Mouse (Mus musculus) myocyte (in vitro differentiated cells): ENCODE data around the gene Ms4a13. TPM values are rescaled to one million over a fixed set of nuclear protein-coding genes. Genes with fewer than 3 reads are reported as not detected.
"Not testable (repeated sequence)": the region's sequence is repeated elsewhere in the genome, so short reads cannot be mapped to it uniquely, and the experiment has no call there.

ENCODE experiments used
- H3K27me3 ChIP-seq: one replicate; pipeline ENCODE4 v1.6.1; 2011; ENCODE audit not compliant: control insufficient read depth, insufficient read depth, insufficient read length
- H3K36me3 ChIP-seq: one replicate; pipeline ENCODE4 v1.6.1; 2011; ENCODE audit not compliant: control insufficient read depth, insufficient read depth
- H3K4me2 ChIP-seq: one replicate; pipeline ENCODE4 v1.6.1; 2011; ENCODE audit warnings: low read depth, control low read depth
- H3K4me3 ChIP-seq: one replicate; pipeline ENCODE4 v1.5.1; 2011; ENCODE audit warnings: mild to moderate bottlenecking, control low read depth, moderate library complexity
- H3K79me2 ChIP-seq: one replicate; pipeline ENCODE4 v1.6.1; 2011; ENCODE audit not compliant: control insufficient read depth, insufficient read depth
- H3ac ChIP-seq: one replicate; pipeline ENCODE4 v1.6.1; 2011; ENCODE audit not compliant: control insufficient read depth, insufficient read length
- CEBPB ChIP-seq: IDR thresholded peaks from 2 replicates; pipeline ENCODE4 v1.6.1; 2011; ENCODE audit warnings: mild to moderate bottlenecking, moderate library complexity; ENCODE audit not compliant: poor library complexity, insufficient read depth, severe bottlenecking
- E2F4 ChIP-seq: IDR thresholded peaks from one replicate; pipeline ENCODE4 v1.6.1; 2011; ENCODE audit warnings: mild to moderate bottlenecking, control low read depth, moderate library complexity; ENCODE audit not compliant: insufficient read depth
- MAX ChIP-seq: IDR thresholded peaks from one replicate; pipeline ENCODE4 v1.6.1; 2011; ENCODE audit warnings: low read depth, mild to moderate bottlenecking, control low read depth
- MYOD1 ChIP-seq, 3 experiments: IDR thresholded peaks; one replicate each; pipeline ENCODE4 v1.6.1; 2011; ENCODE audit warnings: control low read depth in 2 of 3, low read depth in 2 of 3, mild to moderate bottlenecking in 2 of 3, moderate library complexity in 1 of 3; ENCODE audit not compliant: insufficient read length in 2 of 3, control insufficient read depth in 1 of 3
- MYOG ChIP-seq, 3 experiments: IDR thresholded peaks; one replicate each; pipeline ENCODE4 v1.6.1; 2011; ENCODE audit warnings: control low read depth in 2 of 3, low read depth in 2 of 3, mild to moderate bottlenecking in 2 of 3; ENCODE audit not compliant: insufficient read length in 2 of 3, control insufficient read depth in 1 of 3, insufficient read depth in 1 of 3
- POLR2A ChIP-seq: IDR thresholded peaks from one replicate; pipeline ENCODE4 v1.6.1; 2011; ENCODE audit warnings: low read depth, mild to moderate bottlenecking, control low read depth, moderate library complexity; ENCODE audit not compliant: insufficient read length
- POLR2AphosphoS2 ChIP-seq: IDR thresholded peaks from one replicate; pipeline ENCODE4 v1.6.1; 2011; ENCODE audit warnings: low read depth, control low read depth; ENCODE audit not compliant: insufficient read length
- REST ChIP-seq: IDR thresholded peaks from one replicate; pipeline ENCODE4 v1.6.1; 2011; ENCODE audit warnings: mild to moderate bottlenecking, control low read depth, moderate library complexity; ENCODE audit not compliant: insufficient read depth, insufficient read length
- SRF ChIP-seq: IDR thresholded peaks from one replicate; pipeline ENCODE4 v1.6.1; 2011; ENCODE audit warnings: low read depth; ENCODE audit not compliant: control insufficient read depth, insufficient read length
- TCF12 ChIP-seq: IDR thresholded peaks from one replicate; pipeline ENCODE4 v1.6.1; 2011; ENCODE audit warnings: mild to moderate bottlenecking, control low read depth; ENCODE audit not compliant: poor library complexity, insufficient read depth, severe bottlenecking
- TCF3 ChIP-seq: IDR thresholded peaks from one replicate; pipeline ENCODE4 v1.6.1; 2011; ENCODE audit warnings: low read depth, control low read depth; ENCODE audit not compliant: insufficient read length
- USF1 ChIP-seq: IDR thresholded peaks from one replicate; pipeline ENCODE4 v1.6.1; 2011; ENCODE audit warnings: low read depth, mild to moderate bottlenecking, control low read depth, moderate library complexity
- polyA plus RNA-seq: library from polyadenylated mRNA; unstranded; fragments of >200 nt; fragmentation: generic; extraction: Trizol; gene quantifications from one replicate; pipeline ENCODE4 v1.2.1, GENCODE M21; 2012; ENCODE audit warnings: missing spikeins

Ms4a13 gene
- polyA plus RNA-seq, 1 experiment: not detected

DNA sequence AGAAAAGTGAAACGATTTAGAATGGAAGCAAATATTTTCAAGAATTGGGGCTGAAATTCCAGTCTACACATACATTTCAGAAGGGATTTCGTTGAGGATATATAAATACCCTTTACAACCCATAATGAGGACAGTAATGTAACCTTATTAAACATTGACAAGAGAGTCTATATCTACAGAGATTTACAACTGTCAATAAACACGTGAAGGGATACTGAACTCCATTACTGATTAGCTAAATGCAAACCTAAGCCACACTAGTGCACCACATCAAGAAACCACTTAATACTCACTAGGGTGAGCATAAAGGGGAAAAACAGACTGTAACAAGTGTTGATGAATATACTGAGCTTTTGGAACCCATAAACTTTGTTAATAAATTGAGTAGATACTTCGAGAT lies 61.2 kb downstream of the Ms4a13 start:
- Histone ChIP-seq H3K36me3 (no peaks in the 10 kb centered on the region), H3K27me3 (no peaks in the 10 kb centered on the region), H3K4me3 (no peak overlapping the region), H3K4me2 (no peak overlapping the region), H3K79me2 (no peaks in the 10 kb centered on the region), H3ac (no peak overlapping the region)
- no peak for TF ChIP-seq TCF3
- TF ChIP-seq SRF: no peak
- no peak for TF ChIP-seq POLR2A
- TF ChIP-seq MAX: no peak
- no peak for TF ChIP-seq TCF12
- TF ChIP-seq POLR2AphosphoS2: no peak
- no peak for TF ChIP-seq CEBPB

DNA sequence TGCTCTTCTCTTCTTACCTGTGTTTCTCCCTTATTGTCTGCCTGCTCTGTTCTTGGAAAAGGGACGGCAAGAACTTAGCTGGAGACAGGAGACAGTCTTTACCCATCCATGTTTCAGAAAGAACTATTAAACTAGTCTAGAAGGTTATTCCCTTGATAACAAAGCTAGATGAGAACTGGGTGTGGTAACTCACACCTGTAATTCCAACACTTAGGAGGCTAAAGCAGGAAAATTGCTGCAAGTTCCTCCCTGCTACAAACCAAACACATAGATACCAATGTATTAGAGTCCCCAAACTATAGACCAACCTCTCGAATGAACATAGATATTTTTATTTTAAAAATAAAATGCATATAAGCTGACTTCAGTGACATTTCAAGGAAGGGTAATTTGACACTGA lies 61.7 kb downstream of the Ms4a13 start:
- TF ChIP-seq TCF12: no peak
- no peak for TF ChIP-seq E2F4
- TF ChIP-seq POLR2AphosphoS2: no peak
- H3K27me3 ChIP-seq: no peaks in the 10 kb centered on the region
- H3K4me3 ChIP-seq: no peak overlapping the region
- no peak overlapping the region for H3ac ChIP-seq
- H3K36me3 ChIP-seq: no peaks in the 10 kb centered on the region
- no peak overlapping the region for H3K4me2 ChIP-seq
- H3K79me2 ChIP-seq: no peaks in the 10 kb centered on the region

DNA sequence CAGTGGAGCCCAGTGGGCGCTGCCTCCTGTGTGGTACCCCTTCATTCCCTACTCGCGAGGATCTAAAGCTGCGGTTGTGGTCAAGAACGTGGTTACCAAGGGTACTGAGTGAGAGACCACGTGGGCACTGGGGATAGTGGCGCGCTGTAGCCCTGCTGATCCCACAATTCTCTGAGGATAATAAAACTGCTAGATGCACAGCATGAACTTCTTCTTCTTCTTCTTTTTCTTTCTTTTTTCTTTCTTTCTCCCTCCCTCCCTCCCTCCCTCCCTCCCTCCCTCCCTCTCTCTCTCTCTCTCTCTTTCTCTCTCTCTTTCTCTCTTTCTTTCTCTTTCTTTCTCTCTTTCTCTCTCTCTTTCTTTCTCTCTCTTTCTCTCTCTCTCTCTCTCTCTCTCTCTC lies 65.8 kb downstream of the Ms4a13 start, which contains the start of gene 1700017D01Rik:
Gene 1700017D01Rik, minus strand, starts transcription at position 101 of the 400 bp plus-strand sequence.
- not testable (repeated sequence) for H3K27me3 ChIP-seq, H3K79me2 ChIP-seq, H3K4me3 ChIP-seq, H3K36me3 ChIP-seq, H3K4me2 ChIP-seq, H3ac ChIP-seq

DNA sequence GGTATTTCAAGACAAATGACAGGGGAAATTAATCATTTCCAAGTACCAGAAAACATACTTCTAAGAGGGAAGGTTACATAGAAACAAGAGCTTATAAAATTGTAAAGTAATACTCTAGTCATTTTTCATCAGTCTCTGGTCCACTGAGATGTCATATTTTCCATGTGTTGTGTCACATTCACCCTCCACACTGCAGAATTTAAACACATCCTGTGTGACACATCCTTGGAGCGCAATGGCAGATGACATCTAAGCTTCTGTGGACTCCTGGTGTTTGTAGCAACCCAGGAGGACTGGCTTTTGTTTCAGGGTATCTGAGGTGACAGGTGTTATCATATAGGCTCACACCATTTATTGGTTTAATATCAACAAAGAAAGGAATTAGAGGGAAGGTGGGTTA lies 66.8 kb downstream of the Ms4a13 start:
- H3K4me2 ChIP-seq: no peak overlapping the region
- H3K79me2 ChIP-seq: no peaks in the 10 kb centered on the region
- no peak overlapping the region for H3K4me3 ChIP-seq
- H3K36me3 ChIP-seq: no peaks in the 10 kb centered on the region
- no peak overlapping the region for H3ac ChIP-seq
- H3K27me3 ChIP-seq: no peaks in the 10 kb centered on the region
- TF ChIP-seq SRF (no peak), POLR2A (no peak), MAX (no peak), TCF3 (no peak), REST (no peak), MYOD1 (IDR thresholded peaks at IDR 0.05; ENCODE audit: control insufficient read depth in 1 of 3, insufficient read length in 2 of 3, low read depth in 2 of 3) (no peak), USF1 (no peak), CEBPB (no peak), MYOG (IDR thresholded peaks at IDR 0.05; ENCODE audit: control insufficient read depth in 1 of 3, insufficient read depth in 1 of 3, insufficient read length in 2 of 3, low read depth in 2 of 3) (no peak), TCF12 (no peak), POLR2AphosphoS2 (no peak), E2F4 (no peak)

DNA sequence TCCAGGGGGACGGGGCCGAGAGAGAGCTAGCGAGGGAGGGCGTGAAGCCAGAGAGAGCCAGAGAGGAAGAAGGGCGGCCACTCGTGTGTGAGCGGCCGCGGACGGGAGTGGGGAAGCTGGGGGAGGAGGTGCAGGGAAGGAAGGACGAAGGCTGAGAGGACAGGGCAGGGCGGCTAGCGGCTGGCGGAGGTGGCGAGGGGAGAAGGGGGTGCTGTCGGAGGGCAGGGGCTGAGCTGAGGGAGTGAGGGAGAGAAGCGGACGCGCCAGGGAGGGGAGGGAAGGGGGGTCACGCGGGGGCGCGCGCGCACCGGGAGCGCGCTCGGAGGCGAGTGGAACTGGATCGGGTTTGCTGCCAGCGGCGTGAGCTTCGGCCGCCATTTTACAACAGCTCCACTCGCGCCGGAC lies 75.5 kb downstream of the Ms4a13 start:
- H3K27me3 ChIP-seq, H3K36me3 ChIP-seq: not testable (repeated sequence)

More for the DNA sequence above, 75.5 kb downstream of the Ms4a13 start:
- H3K4me3 ChIP-seq, H3K4me2 ChIP-seq, H3K79me2 ChIP-seq, H3ac ChIP-seq: not testable (repeated sequence)

Other genes with a start within 250 kb of the Ms4a13 start
- gene Ccdc86, start 247.5 kb downstream of the Ms4a13 start, polyA plus RNA-seq: 33.1 TPM
- gene Ms4a10, start 222.1 kb downstream of the Ms4a13 start, polyA plus RNA-seq: 0.30 TPM
- not detected for gene Ms4a15, start 203.5 kb downstream of the Ms4a13 start, polyA plus RNA-seq
- gene Ms4a18, start 178.7 kb downstream of the Ms4a13 start, polyA plus RNA-seq: 0.04 TPM
- gene Ms4a8a, start 115.6 kb downstream of the Ms4a13 start, polyA plus RNA-seq: 0.17 TPM
- not detected for gene 1700017D01Rik, start 65.9 kb downstream of the Ms4a13 start, polyA plus RNA-seq
- not detected for gene 1700025F22Rik, start 31.4 kb downstream of the Ms4a13 start, polyA plus RNA-seq
- not detected for gene Ms4a12, start 35.7 kb upstream of the Ms4a13 start, polyA plus RNA-seq
- not detected for gene Ms4a1, start 69.5 kb upstream of the Ms4a13 start, polyA plus RNA-seq
- gene Ms4a5, start 87.1 kb upstream of the Ms4a13 start, polyA plus RNA-seq: not detected
- not detected for gene Ms4a14, start 117.7 kb upstream of the Ms4a13 start, polyA plus RNA-seq
- not detected for gene Ms4a7, start 139.4 kb upstream of the Ms4a13 start, polyA plus RNA-seq
- not detected for gene Ms4a4a, start 178.8 kb upstream of the Ms4a13 start, polyA plus RNA-seq
- not detected for gene Ms4a4c, start 208.0 kb upstream of the Ms4a13 start, polyA plus RNA-seq
- not detected for gene Ms4a4b, start 246.8 kb upstream of the Ms4a13 start, polyA plus RNA-seq